Mouse (Mus musculus) thymus, adult 2 months (tissue): ENCODE data around the gene Rxra. TPM values are rescaled to one million over a fixed set of nuclear protein-coding genes. Genes with fewer than 3 reads are reported as not detected.

Source experiments
- DNase-seq: peaks from one replicate; pipeline ENCODE4 v3.0.0; 2021
- H3K27ac ChIP-seq: fragments of 200-500 bp; 2 replicates; pipeline ENCODE4 v1.5.1; 2012; ENCODE audit warnings: low read length, control low read depth; ENCODE audit not compliant: control insufficient read depth, insufficient read depth
- H3K27me3 ChIP-seq: fragments of 200-500 bp; 2 replicates; pipeline ENCODE4 v1.6.1; 2012; ENCODE audit warnings: mild to moderate bottlenecking, low read length, moderate library complexity, mixed read lengths; ENCODE audit not compliant: control insufficient read depth, insufficient read depth
- H3K36me3 ChIP-seq: fragments of 200-500 bp; 2 replicates; pipeline ENCODE4 v1.6.1; 2012; ENCODE audit warnings: mild to moderate bottlenecking, low read length, moderate library complexity; ENCODE audit not compliant: control insufficient read depth, insufficient read depth
- H3K4me1 ChIP-seq: fragments of 200-500 bp; replicated peaks from 2 replicates; pipeline ENCODE4 v1.6.1; 2012; ENCODE audit warnings: low read length; ENCODE audit not compliant: control insufficient read depth, insufficient read depth
- H3K4me3 ChIP-seq: fragments of 200-500 bp; 2 replicates; pipeline ENCODE4 v1.5.1; 2012; ENCODE audit warnings: mild to moderate bottlenecking, low read length, control low read depth, moderate library complexity; ENCODE audit not compliant: control insufficient read depth, insufficient read depth
- CTCF ChIP-seq: fragments of 200-500 bp; IDR thresholded peaks from 2 replicates; pipeline ENCODE4 v1.5.1; 2012; ENCODE audit warnings: mild to moderate bottlenecking, control low read depth, low read length, moderate library complexity, borderline replicate concordance; ENCODE audit not compliant: control insufficient read depth, poor library complexity, insufficient read depth; ENCODE audit errors: extremely low read depth
- POLR2A ChIP-seq: fragments of 200-500 bp; IDR thresholded peaks from 2 replicates; pipeline ENCODE4 v1.6.1; 2012; ENCODE audit warnings: mild to moderate bottlenecking, low read length, control low read depth, moderate library complexity; ENCODE audit not compliant: control insufficient read depth, poor library complexity, insufficient read depth; ENCODE audit errors: extremely low read depth
- WGBS: fragments of 180-500 bp; shearing (Covaris S2); methylation state at CpG from one replicate; pipeline ENCODE4 v1.1.7; 2018; 5-methylcytosine and 5-hydroxymethylcytosine counted together
- polyA plus RNA-seq: library from polyadenylated mRNA; depleted of rRNA; stranded (reverse); fragments of >200 nt; gene quantifications from 2 replicates; pipeline ENCODE4 v1.2.3, GENCODE M21; 2012

Gene Rxra
- polyA plus RNA-seq, 1 experiment, result 40.3 TPM

- WGBS, result 98% methylated on average over 9 of the region's 9 CpGs
- DNase-seq, result no peak
- Histone ChIP-seq H3K27me3 (no peaks in the 10 kb centered on the region), H3K36me3 (no peaks in the 10 kb centered on the region), H3K27ac (no peak overlapping the region), H3K4me1 (peaks cover 4% of the 10 kb centered on the region; the same call in 1 of the 2 replicates), H3K4me3 (no peak overlapping the region)
- TF ChIP-seq POLR2A (no peak), CTCF (no peak)
These were observed 77.9 kb downstream of the Rxra start for GRCm38 (mm10) chr2:27754094-27754493.

- no peak overlapping the region for H3K4me3 ChIP-seq
- no peaks in the 10 kb centered on the region for H3K36me3 ChIP-seq
- 97% methylated on average over 13 of the region's 13 CpGs for WGBS
- no peak for TF ChIP-seq CTCF
- no peak for TF ChIP-seq POLR2A
- no peaks in the 10 kb centered on the region for H3K27me3 ChIP-seq
- peaks cover 4% of the 10 kb centered on the region; the same call in 1 of the 2 replicates for H3K4me1 ChIP-seq
- no peak overlapping the region for H3K27ac ChIP-seq
- no peak for DNase-seq
These were observed 79.9 kb downstream of the Rxra start for GRCm38 (mm10) chr2:27755986-27756641.

- no peak overlapping the region for H3K27ac ChIP-seq
- no peaks in the 10 kb centered on the region for H3K36me3 ChIP-seq
- no peaks in the 10 kb centered on the region for H3K27me3 ChIP-seq
- TF ChIP-seq POLR2A (no peak), CTCF (no peak)
- no peak overlapping the region for H3K4me3 ChIP-seq
- peaks cover 4% of the 10 kb centered on the region; the same call in 1 of the 2 replicates for H3K4me1 ChIP-seq
- DNase-seq, result no peak
- WGBS, result 15% methylated on average over 20 of the region's 20 CpGs
These were observed 82.4 kb downstream of the Rxra start for GRCm38 (mm10) chr2:27758414-27759301.

- no peak overlapping the region for H3K27ac ChIP-seq
- WGBS, result 92% methylated on average over 14 of the region's 14 CpGs
- DNase-seq, result no peak
- no peak overlapping the region for H3K4me3 ChIP-seq
- H3K36me3 ChIP-seq, result no peaks in the 10 kb centered on the region
- H3K27me3 ChIP-seq, result no peaks in the 10 kb centered on the region
- peaks cover 4% of the 10 kb centered on the region; the same call in 1 of the 2 replicates for H3K4me1 ChIP-seq
- no peak for TF ChIP-seq POLR2A
- no peak for TF ChIP-seq CTCF
These were observed 83.2 kb downstream of the Rxra start for GRCm38 (mm10) chr2:27759431-27759830.

GRCm38 (mm10) chr2:27761260-27761995 is 85.2 kb downstream of the Rxra start:
- TF ChIP-seq CTCF (no peak), POLR2A (no peak)
- Histone ChIP-seq H3K36me3 (no peaks in the 10 kb centered on the region), H3K27me3 (no peaks in the 10 kb centered on the region), H3K27ac (no peak overlapping the region), H3K4me1 (peaks cover 4% of the 10 kb centered on the region; the same call in 1 of the 2 replicates), H3K4me3 (no peak overlapping the region)
- 93% methylated on average over 10 of the region's 10 CpGs for WGBS
- no peak for DNase-seq

- TF ChIP-seq POLR2A (no peak), CTCF (no peak)
- 96% methylated on average over 9 of the region's 9 CpGs for WGBS
- H3K4me1 ChIP-seq, result peaks cover 4% of the 10 kb centered on the region; the same call in 1 of the 2 replicates
- H3K4me3 ChIP-seq, result no peak overlapping the region
- no peaks in the 10 kb centered on the region for H3K36me3 ChIP-seq
- no peak for DNase-seq
- H3K27ac ChIP-seq, result no peak overlapping the region
- H3K27me3 ChIP-seq, result no peaks in the 10 kb centered on the region
These were observed 85.7 kb downstream of the Rxra start for GRCm38 (mm10) chr2:27761996-27762340.
